Mouse (Mus musculus) olfactory bulb, adult 2 months (tissue): Measurements from ENCODE around the gene Crygs. TPM values are rescaled to one million over a fixed set of nuclear protein-coding genes. Genes with fewer than 3 reads are reported as not detected.

Experiments
- H3K27ac ChIP-seq: fragments of 200-500 bp; 2 replicates; pipeline ENCODE4 v1.5.1; 2012; ENCODE audit warnings: low read depth, low read length; ENCODE audit not compliant: insufficient read depth
- H3K4me1 ChIP-seq: fragments of 200-500 bp; 2 replicates; pipeline ENCODE4 v1.6.1; 2012; ENCODE audit warnings: low read length; ENCODE audit not compliant: control insufficient read depth, insufficient read depth
- H3K4me3 ChIP-seq: fragments of 200-500 bp; 2 replicates; pipeline ENCODE4 v1.5.1; 2012; ENCODE audit warnings: mild to moderate bottlenecking, low read depth, low read length, moderate library complexity; ENCODE audit not compliant: insufficient read depth
- CTCF ChIP-seq: fragments of 200-500 bp; IDR thresholded peaks from 2 replicates; pipeline ENCODE4 v1.5.1; 2012; ENCODE audit warnings: low read depth, mild to moderate bottlenecking, low read length, moderate library complexity; ENCODE audit not compliant: insufficient read depth
- POLR2A ChIP-seq: fragments of 200-500 bp; IDR thresholded peaks from 2 replicates; pipeline ENCODE4 v1.6.1; 2012; ENCODE audit warnings: mild to moderate bottlenecking, low read depth, low read length, moderate library complexity; ENCODE audit not compliant: insufficient read depth
- WGBS: fragments of 180-500 bp; shearing (Covaris S2); methylation state at CpG from one replicate; pipeline ENCODE4 v1.1.7; 2018; 5-methylcytosine and 5-hydroxymethylcytosine counted together
- polyA plus RNA-seq: library from polyadenylated mRNA; stranded (reverse); fragments of >200 nt; gene quantifications from 2 replicates; pipeline ENCODE4 v1.2.4, GENCODE M21; 2012; ENCODE audit warnings: low replicate concordance; ENCODE audit not compliant: missing spikeins, insufficient read depth, insufficient read length

Crygs gene
- polyA plus RNA-seq, 1 experiment: not detected

GRCm38 (mm10) chr16:22767405-22767804 lies 44.0 kb downstream of the Crygs start:
- Histone ChIP-seq H3K27ac (no peak overlapping the region), H3K4me1 (no peaks in the 10 kb centered on the region), H3K4me3 (no peak overlapping the region)
- TF ChIP-seq CTCF: no peak
- TF ChIP-seq POLR2A: no peak
- WGBS: 97% methylated on average over 3 of the region's 3 CpGs

DNA sequence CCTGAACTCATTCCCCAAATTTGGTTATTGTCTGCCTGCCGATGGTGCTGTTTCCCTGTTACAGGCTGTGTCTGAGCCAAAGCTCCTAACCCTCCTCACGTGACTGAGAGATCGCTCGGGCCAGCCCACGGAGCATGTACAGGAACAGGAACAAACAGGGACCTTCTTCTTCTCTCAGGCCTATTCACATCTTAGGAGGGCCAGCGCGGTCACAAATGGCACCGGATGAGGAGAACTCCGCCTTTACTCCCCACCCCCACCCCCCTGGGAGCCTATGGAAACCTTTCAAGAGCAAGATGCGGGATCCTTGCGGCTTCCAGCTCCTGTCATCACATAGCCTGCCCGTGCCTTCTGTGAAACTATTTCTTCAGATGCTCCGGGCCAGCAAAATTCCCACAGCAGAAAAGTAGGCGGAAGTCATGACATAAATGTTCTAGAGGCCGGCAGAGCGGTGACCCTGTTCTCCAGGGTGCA lies 44.6 kb downstream of the Crygs start:
- Histone ChIP-seq H3K27ac (no peak overlapping the region), H3K4me3 (no peak overlapping the region), H3K4me1 (no peaks in the 10 kb centered on the region)
- TF ChIP-seq POLR2A (no peak), CTCF (no peak)
- 79% methylated on average over 16 of the region's 16 CpGs for WGBS

DNA sequence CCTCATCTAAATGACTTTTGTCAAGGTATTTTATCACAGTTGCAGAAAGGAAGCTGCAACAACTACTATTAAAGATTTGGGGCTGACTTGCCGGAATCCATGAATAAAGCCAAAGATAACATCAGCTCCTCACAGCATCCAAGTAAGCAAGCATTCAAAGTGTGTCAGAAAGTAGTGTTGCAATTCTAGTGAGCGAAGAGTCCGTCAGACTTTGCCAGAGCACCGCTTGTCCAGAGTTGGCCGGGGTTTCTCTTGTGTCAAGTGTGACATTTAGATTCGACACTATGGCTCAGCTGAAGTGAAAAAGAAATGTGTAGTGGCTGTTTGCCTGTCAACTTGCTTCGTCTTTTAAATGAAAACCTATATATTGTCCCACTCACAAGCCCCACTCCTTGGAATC lies 45.8 kb downstream of the Crygs start:
- no peak overlapping the region for H3K4me3 ChIP-seq
- WGBS: 83% methylated on average over 7 of the region's 7 CpGs

More for the DNA sequence above, 45.8 kb downstream of the Crygs start:
- Histone ChIP-seq H3K4me1 (no peaks in the 10 kb centered on the region), H3K27ac (no peak overlapping the region)
- TF ChIP-seq POLR2A (no peak), CTCF (no peak)

Other genes starting within 250 kb of the Crygs start
- gene Dgkg, start 154.4 kb downstream of the Crygs start, polyA plus RNA-seq: not detected in 2 replicates
- gene Tbccd1, start 46.1 kb upstream of the Crygs start, polyA plus RNA-seq: not detected in 2 replicates
- not detected in 2 replicates for gene Dnajb11, start 46.3 kb upstream of the Crygs start, polyA plus RNA-seq
- not detected in 2 replicates for gene Ahsg, start 79.7 kb upstream of the Crygs start, polyA plus RNA-seq
- gene Fetub, start 106.8 kb upstream of the Crygs start, polyA plus RNA-seq: not detected in 2 replicates
- not detected in 2 replicates for gene Hrg, start 139.5 kb upstream of the Crygs start, polyA plus RNA-seq
- not detected in 2 replicates for gene Kng2, start 217.9 kb upstream of the Crygs start, polyA plus RNA-seq
- gene Kng1, start 246.3 kb upstream of the Crygs start, polyA plus RNA-seq: not detected in 2 replicates